Comparison of ENCODE assay signal across 8 mouse cellular contexts in genomic region chr17:88629381-88629759, GRCm38 (mm10). TPM values are rescaled to one million over a fixed set of nuclear protein-coding genes. Genes with fewer than 3 reads are reported as not detected.
DNase-seq lines count a peak whose midpoint lies in the region; ATAC-seq and TF ChIP-seq lines count a peak whose summit lies in the region.

No protein-coding gene starts in this region.

- intact Hi-C loops in gastrocnemius, postnatal 36 days (cut with DNase I): no loop called here

- H3K36me3 ChIP-seq in intestine, embryonic 15.5 days: no peaks in the 10 kb centered on the region
- H3K36me3 ChIP-seq in myocyte (ENCODE audit: control insufficient read depth, insufficient read depth): no peaks in the 10 kb centered on the region

- peak; percentile 36; the same call in 1 of the 2 replicates for TF ChIP-seq POLR2A in lung, adult 2 months (IDR thresholded peaks at IDR 0.05; ENCODE audit: borderline replicate concordance, extremely low read depth, low read depth, low read length)
- peak; percentile 10 for TF ChIP-seq POLR2A in myocyte (IDR thresholded peaks at IDR 0.05; ENCODE audit: insufficient read length, low read depth)

- no peak overlapping the region for H3ac ChIP-seq in myocyte (ENCODE audit: control insufficient read depth, insufficient read length)

- H3K9me3 ChIP-seq in intestine, embryonic 15.5 days: no peaks in the 10 kb centered on the region

- H3K79me2 ChIP-seq in myocyte (ENCODE audit: control insufficient read depth, insufficient read depth): peaks cover 80% of the 10 kb centered on the region

- WGBS in lung, adult 2 months: 15% methylated on average over 4 of the region's 4 CpGs
- WGBS in intestine, embryonic 15.5 days: 20% methylated on average over 4 of the region's 4 CpGs

- DNase-seq in lung, adult 2 months: peak; percentile 43
- DNase-seq in lung, adult 18-20 months: no peak
- peak; percentile 31 for DNase-seq in gastrocnemius, postnatal 36 days
- DNase-seq in cerebellum, postnatal 25 days: no peak

- peak overlapping the region; percentile 52 for H3K4me2 ChIP-seq in intestine, embryonic 15.5 days (replicated peaks)
- H3K4me2 ChIP-seq in myocyte (ENCODE audit: low read depth): peak overlapping the region; percentile 87

- no peaks in the 10 kb centered on the region for H3K27me3 ChIP-seq in intestine, embryonic 15.5 days (replicated peaks)
- H3K27me3 ChIP-seq in myocyte (ENCODE audit: control insufficient read depth, insufficient read depth, insufficient read length): no peaks in the 10 kb centered on the region

- H3K4me1 ChIP-seq in lung, adult 2 months (ENCODE audit: control insufficient read depth, insufficient read depth, low read length): peaks cover 50% of the 10 kb centered on the region
- peaks cover 44% of the 10 kb centered on the region for H3K4me1 ChIP-seq in intestine, embryonic 15.5 days (replicated peaks)

- H3K9ac ChIP-seq in intestine, embryonic 15.5 days: no peak overlapping the region

- ATAC-seq in intestine, embryonic 15.5 days: peak; percentile 24
- no peak for ATAC-seq in megakaryocyte-erythroid progenitor cell, adult 5-6 weeks (replicated peaks; ENCODE audit: low FRiP score, low TSS enrichment, poor library complexity, severe bottlenecking)
- ATAC-seq in CD4-positive, CD25-positive, alpha-beta regulatory T cell, adult 4 months: no peak

- H3K4me3 ChIP-seq in lung, adult 2 months (replicated peaks; ENCODE audit: extremely low read depth, low read depth, low read length): no peak overlapping the region
- H3K4me3 ChIP-seq in intestine, embryonic 15.5 days (replicated peaks): 0 out of 2 replicates have a peak overlapping the region, but pooled peaks have one; percentile 6
- H3K4me3 ChIP-seq in myocyte: peak overlapping the region; percentile 16

- peak overlapping the region; percentile 93 for H3K27ac ChIP-seq in intestine, embryonic 15.5 days

- TF ChIP-seq CTCF in lung, adult 2 months (IDR thresholded peaks at IDR 0.05; ENCODE audit: insufficient read depth, low read length): no peak

TF ChIP-seq in myocyte, 11 proteins besides CTCF, POLR2A, EP300 and RAD21:
- TF ChIP-seq MYOG (IDR thresholded peaks at IDR 0.05; ENCODE audit: control insufficient read depth in 1 of 3, insufficient read depth in 1 of 3, insufficient read length in 2 of 3, low read depth in 2 of 3) (peak in 1 of 3 experiments; percentile 58), USF1 (IDR thresholded peaks at IDR 0.05; ENCODE audit: low read depth) (no peak), POLR2AphosphoS2 (IDR thresholded peaks at IDR 0.05; ENCODE audit: insufficient read length, low read depth) (no peak), TCF3 (IDR thresholded peaks at IDR 0.05; ENCODE audit: insufficient read length, low read depth) (no peak), TCF12 (IDR thresholded peaks at IDR 0.05; ENCODE audit: insufficient read depth, poor library complexity, severe bottlenecking) (no peak)

RNA-seq across cellular contexts. Expression of gene Ston1, which starts 31.9 kb away (rescaled TPM):
- 41.0 and 43.1 TPM in 2 replicates for polyA plus RNA-seq in lung, adult 2 months (2012; rRNA removed)
- 1 to 10 TPM; 6.0 to 6.1 TPM for total RNA-seq in gastrocnemius, postnatal 36 days (2021)
- 6.2 and 6.6 TPM in 2 replicates for polyA plus RNA-seq in intestine, embryonic 15.5 days (2015; fragmentation: Nextera tagmentation; extraction: Ambion mirVana)
- 16.6 TPM for polyA plus RNA-seq in myocyte (2012; fragmentation: generic; extraction: Trizol)
- total RNA-seq in megakaryocyte-erythroid progenitor cell, adult 5-6 weeks (2014; fragmentation: Nextera tagmentation): 1.2 TPM in 1 of 2 replicates, not detected in the other
- total RNA-seq in megakaryocyte-erythroid progenitor cell, adult 5-6 weeks (2017): not detected in 2 replicates
- polyA plus RNA-seq in CD4-positive, CD25-positive, alpha-beta regulatory T cell, adult 4 months (2017; shearing (Covaris generic)): 1 to 10 TPM; 2.1 to 2.9 TPM

RNA-seq across cellular contexts. Expression of gene Gtf2a1l, which starts 39.1 kb away (rescaled TPM):
- not detected in 2 replicates for polyA plus RNA-seq in lung, adult 2 months (2012; rRNA removed)
- not detected for total RNA-seq in gastrocnemius, postnatal 36 days (2021)
- 0.21 and 0.36 TPM in 2 replicates for polyA plus RNA-seq in intestine, embryonic 15.5 days (2015; fragmentation: Nextera tagmentation; extraction: Ambion mirVana)
- polyA plus RNA-seq in myocyte (2012; fragmentation: generic; extraction: Trizol): not detected
- not detected in 2 replicates for total RNA-seq in megakaryocyte-erythroid progenitor cell, adult 5-6 weeks (2014; fragmentation: Nextera tagmentation)
- not detected in 2 replicates for total RNA-seq in megakaryocyte-erythroid progenitor cell, adult 5-6 weeks (2017)
- not detected for polyA plus RNA-seq in CD4-positive, CD25-positive, alpha-beta regulatory T cell, adult 4 months (2017; shearing (Covaris generic))

Comparison
In these comparisons a context has a peak if more than half of its experiments do, and no peak if none do; other contexts are left out.
1. DNase-seq: peak in lung, adult 2 months (single experiment) and gastrocnemius, postnatal 36 days (2 of 2); none in lung, adult 18-20 months (0 of 2) and cerebellum, postnatal 25 days (0 of 2).